ENCODE assay signal across 23 mouse cellular contexts in the genomic region with DNA sequence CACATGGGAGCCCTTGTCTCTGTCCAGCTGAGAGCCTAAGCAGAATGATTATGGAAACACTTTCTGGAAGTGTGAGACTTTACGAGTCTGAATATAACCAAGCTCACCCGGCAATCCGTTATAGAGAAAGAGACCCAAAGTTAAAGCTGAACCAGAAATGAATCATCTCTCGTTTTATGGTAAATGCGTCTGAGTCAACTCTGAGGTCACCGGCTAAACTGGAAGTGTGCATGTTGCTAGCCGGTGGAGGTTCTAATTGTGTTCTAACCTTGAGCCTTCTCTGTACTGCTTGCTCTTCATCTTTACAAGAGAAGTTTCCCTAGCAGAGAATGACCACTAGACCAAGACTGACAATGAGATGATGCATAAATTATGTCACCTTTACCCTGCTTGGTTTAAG.
DNase-seq lines count a peak whose midpoint lies in the region; ATAC-seq lines count a peak whose summit lies in the region.
"Had no signal": no experiment of that assay in that cellular context is flagged by ENCODE, and none has a peak within 500 bp of the region (broad histone marks: within the 10 kb centered on the region; RNA-seq: fewer than 3 reads in every experiment).

No protein-coding gene starts in this region.

- DNase-seq in NIH3T3 (ENCODE audit: low read depth), result peak; percentile 62
- no peak for DNase-seq in gastrocnemius, postnatal 4 days (ENCODE audit: low spot score in 2 of 2)
- DNase-seq in adrenal gland, adult (ENCODE audit: inconsistent age in 2 of 2, low spot score in 1 of 2), result no peak
- DNase-seq: adrenal gland, postnatal 36 days; cerebellum, adult 8-10 months; cerebellum, postnatal 25 days; kidney, adult 18-20 months; kidney, postnatal 25 days; thymus, adult 2 months; thymus, postnatal 36 days had no signal

- H3K9ac ChIP-seq in forebrain, embryonic 15.5 days (replicated peaks), result no peak overlapping the region
- H3K9ac ChIP-seq in forebrain, embryonic 12.5 days, result no peak overlapping the region
- no peak overlapping the region for H3K9ac ChIP-seq in neural tube, embryonic 13.5 days
- no peak overlapping the region for H3K9ac ChIP-seq in neural tube, embryonic 15.5 days (replicated peaks)
- H3K9ac ChIP-seq: embryonic facial prominence, embryonic 15.5 days; heart, embryonic 12.5 days; kidney, embryonic 15.5 days; limb, embryonic 13.5 days; lung, embryonic 15.5 days had no signal

- ATAC-seq in forebrain, embryonic 15.5 days (replicated peaks), result no peak
- no peak for ATAC-seq in forebrain, embryonic 12.5 days (ENCODE audit: low FRiP score)
- ATAC-seq in neural tube, embryonic 13.5 days (ENCODE audit: low read depth), result no peak; the same call in 1 of the 2 replicates
- no peak for ATAC-seq in neural tube, embryonic 15.5 days (ENCODE audit: low FRiP score)

- H3K4me2 ChIP-seq in forebrain, embryonic 15.5 days (replicated peaks), result no peak overlapping the region
- no peak overlapping the region for H3K4me2 ChIP-seq in forebrain, embryonic 12.5 days
- H3K4me2 ChIP-seq in neural tube, embryonic 13.5 days, result no peak overlapping the region
- no peak overlapping the region for H3K4me2 ChIP-seq in neural tube, embryonic 15.5 days
- H3K4me2 ChIP-seq: embryonic facial prominence, embryonic 15.5 days; heart, embryonic 12.5 days; kidney, embryonic 15.5 days; limb, embryonic 13.5 days; liver, embryonic 11.5 days; lung, embryonic 15.5 days had no signal

- no peaks in the 10 kb centered on the region for H3K36me3 ChIP-seq in forebrain, embryonic 15.5 days
- no peaks in the 10 kb centered on the region for H3K36me3 ChIP-seq in forebrain, embryonic 12.5 days (replicated peaks)
- no peaks in the 10 kb centered on the region for H3K36me3 ChIP-seq in neural tube, embryonic 13.5 days
- H3K36me3 ChIP-seq in neural tube, embryonic 15.5 days, result no peaks in the 10 kb centered on the region
- H3K36me3 ChIP-seq: embryonic facial prominence, embryonic 10.5 days; embryonic facial prominence, embryonic 15.5 days; heart, embryonic 12.5 days; kidney, embryonic 15.5 days; limb, embryonic 13.5 days; lung, embryonic 15.5 days; midbrain, embryonic 10.5 days had no signal

- H3K4me1 ChIP-seq in forebrain, embryonic 15.5 days, result peaks cover 17% of the 10 kb centered on the region
- peaks cover 12% of the 10 kb centered on the region for H3K4me1 ChIP-seq in forebrain, embryonic 12.5 days
- H3K4me1 ChIP-seq in neural tube, embryonic 13.5 days (replicated peaks), result peaks cover 17% of the 10 kb centered on the region
- H3K4me1 ChIP-seq in neural tube, embryonic 15.5 days, result peaks cover 6% of the 10 kb centered on the region; the same call in 1 of the 2 replicates
- H3K4me1 ChIP-seq: embryonic facial prominence, embryonic 15.5 days; heart, embryonic 12.5 days; kidney, embryonic 15.5 days; limb, embryonic 13.5 days; lung, embryonic 15.5 days had no signal

- no peaks in the 10 kb centered on the region for H3K27me3 ChIP-seq in forebrain, embryonic 15.5 days
- H3K27me3 ChIP-seq in forebrain, embryonic 12.5 days, result no peaks in the 10 kb centered on the region
- H3K27me3 ChIP-seq in neural tube, embryonic 13.5 days, result no peaks in the 10 kb centered on the region
- H3K27me3 ChIP-seq in neural tube, embryonic 15.5 days (replicated peaks), result no peaks in the 10 kb centered on the region
- H3K27me3 ChIP-seq: embryonic facial prominence, embryonic 15.5 days; heart, embryonic 12.5 days; kidney, embryonic 15.5 days; limb, embryonic 13.5 days; lung, embryonic 15.5 days had no signal

- WGBS in forebrain, embryonic 15.5 days, result 71% methylated on average over 7 of the region's 7 CpGs
- 59% methylated on average over 7 of the region's 7 CpGs for WGBS in forebrain, embryonic 12.5 days
- WGBS in neural tube, embryonic 13.5 days, result 84% methylated on average over 7 of the region's 7 CpGs
- 83% methylated on average over 7 of the region's 7 CpGs for WGBS in neural tube, embryonic 15.5 days

- no peaks in the 10 kb centered on the region for H3K9me3 ChIP-seq in forebrain, embryonic 15.5 days
- H3K9me3 ChIP-seq in forebrain, embryonic 12.5 days, result no peaks in the 10 kb centered on the region
- no peaks in the 10 kb centered on the region for H3K9me3 ChIP-seq in neural tube, embryonic 13.5 days
- H3K9me3 ChIP-seq in neural tube, embryonic 15.5 days (replicated peaks), result no peaks in the 10 kb centered on the region
- H3K9me3 ChIP-seq: embryonic facial prominence, embryonic 10.5 days; embryonic facial prominence, embryonic 15.5 days; heart, embryonic 12.5 days; kidney, embryonic 15.5 days; limb, embryonic 13.5 days; lung, embryonic 15.5 days; midbrain, embryonic 10.5 days had no signal

- H3K27ac ChIP-seq in forebrain, embryonic 15.5 days (replicated peaks), result peak overlapping the region; percentile 54; the same call in 1 of the 2 replicates
- H3K27ac ChIP-seq in forebrain, embryonic 12.5 days, result no peak overlapping the region
- peak overlapping the region; percentile 68; the same call in 1 of the 2 replicates for H3K27ac ChIP-seq in neural tube, embryonic 13.5 days (replicated peaks)
- H3K27ac ChIP-seq in neural tube, embryonic 15.5 days (replicated peaks), result no peak overlapping the region
- H3K27ac ChIP-seq: embryonic facial prominence, embryonic 10.5 days; embryonic facial prominence, embryonic 15.5 days; kidney, embryonic 15.5 days; left cerebral cortex, adult 2 months; limb, embryonic 13.5 days; lung, embryonic 15.5 days; midbrain, embryonic 10.5 days had no signal

- no peak overlapping the region for H3K4me3 ChIP-seq in forebrain, embryonic 15.5 days
- no peak overlapping the region for H3K4me3 ChIP-seq in forebrain, embryonic 12.5 days (replicated peaks)
- H3K4me3 ChIP-seq in neural tube, embryonic 13.5 days, result no peak overlapping the region
- no peak overlapping the region for H3K4me3 ChIP-seq in neural tube, embryonic 15.5 days (replicated peaks)
- H3K4me3 ChIP-seq: embryonic facial prominence, embryonic 10.5 days; embryonic facial prominence, embryonic 15.5 days; heart, embryonic 12.5 days; kidney, embryonic 15.5 days; left cerebral cortex, adult 2 months; limb, embryonic 13.5 days; lung, embryonic 15.5 days; midbrain, embryonic 10.5 days had no signal

Comparison
In these comparisons a context has a peak if more than half of its experiments do, and no peak if none do; other contexts are left out.
1. H3K27ac ChIP-seq: peak in forebrain, embryonic 15.5 days (single experiment) and neural tube, embryonic 13.5 days (single experiment); none in forebrain, embryonic 12.5 days (single experiment) and neural tube, embryonic 15.5 days (single experiment).